Mouse (Mus musculus): ENCODE results near the gene Kiss1r.
A peak's percentile ranks its signal among the peaks of the same experiment; 100 is the strongest.
"Not testable (repeated sequence)": the region's sequence is repeated elsewhere in the genome, so short reads cannot be mapped to it uniquely, and the experiment has no call there.

Gene Kiss1r

DNA sequence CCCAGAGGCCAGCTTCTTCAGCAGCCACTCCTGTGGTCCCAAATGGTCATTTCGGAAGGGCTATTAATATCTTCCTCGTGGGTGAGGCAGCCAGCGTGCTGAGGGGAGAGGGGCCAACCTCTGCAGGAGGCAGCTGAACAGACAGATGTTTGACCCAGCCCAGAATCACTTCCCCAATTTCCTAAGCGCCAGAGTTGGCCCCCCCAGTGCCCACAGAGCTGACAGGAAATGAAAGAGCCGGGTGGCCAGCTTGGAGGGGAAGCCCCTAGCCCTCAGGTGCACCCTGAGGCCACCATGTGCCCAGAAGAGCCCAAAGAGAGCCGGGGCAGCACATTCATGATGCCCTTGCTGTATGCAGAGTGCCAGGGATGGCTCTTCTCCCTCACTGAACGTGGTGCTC is 24.0 kb downstream of the Kiss1r start:
- peak in 1 of 2 experiments; percentile 86 for DNase-seq (ENCODE audit: low spot score in 2 of 2)

DNA sequence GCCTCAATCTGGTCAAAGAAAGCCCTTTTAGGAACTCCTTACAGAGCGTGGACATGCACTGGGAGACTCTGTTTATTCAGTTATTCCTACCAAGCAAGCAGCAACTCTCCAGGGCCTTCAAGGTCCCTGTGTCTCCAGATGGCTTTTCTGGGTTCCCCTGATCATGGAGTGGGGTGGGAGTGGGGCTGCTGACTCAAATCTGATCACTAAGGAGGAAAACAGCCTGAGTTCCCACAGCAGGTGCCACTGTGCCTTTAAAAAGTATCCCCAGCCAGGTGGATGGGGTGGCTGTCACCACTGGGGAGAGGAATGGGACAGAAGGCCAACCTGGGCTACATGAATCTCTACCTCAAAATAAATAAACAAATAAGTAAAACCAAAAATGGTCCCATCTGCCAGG is 26.2 kb downstream of the Kiss1r start:
- no peak for DNase-seq (ENCODE audit: low spot score in 2 of 2)

DNA sequence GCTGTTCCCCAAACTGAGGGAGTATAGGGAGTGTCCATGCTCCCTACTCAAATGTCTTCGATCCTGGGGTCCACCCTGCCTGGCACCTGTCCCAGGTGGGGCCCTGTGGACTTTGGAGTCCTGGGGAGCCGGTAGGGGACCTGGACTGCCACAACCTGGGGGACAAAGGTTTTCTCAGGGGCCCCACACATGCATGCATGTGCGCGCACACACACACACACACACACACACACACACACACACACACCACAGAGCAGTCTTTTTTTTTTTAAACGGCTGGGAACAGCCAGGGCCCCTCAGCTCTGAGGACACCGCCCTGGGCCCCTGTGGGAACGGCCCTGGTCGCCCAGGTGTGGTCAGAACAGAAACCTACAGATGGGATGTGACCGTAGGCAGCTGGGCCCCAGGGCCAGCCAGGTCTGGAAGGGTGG is 26.7 kb downstream of the Kiss1r start:
- no peak for DNase-seq (ENCODE audit: low spot score in 2 of 2)

DNA sequence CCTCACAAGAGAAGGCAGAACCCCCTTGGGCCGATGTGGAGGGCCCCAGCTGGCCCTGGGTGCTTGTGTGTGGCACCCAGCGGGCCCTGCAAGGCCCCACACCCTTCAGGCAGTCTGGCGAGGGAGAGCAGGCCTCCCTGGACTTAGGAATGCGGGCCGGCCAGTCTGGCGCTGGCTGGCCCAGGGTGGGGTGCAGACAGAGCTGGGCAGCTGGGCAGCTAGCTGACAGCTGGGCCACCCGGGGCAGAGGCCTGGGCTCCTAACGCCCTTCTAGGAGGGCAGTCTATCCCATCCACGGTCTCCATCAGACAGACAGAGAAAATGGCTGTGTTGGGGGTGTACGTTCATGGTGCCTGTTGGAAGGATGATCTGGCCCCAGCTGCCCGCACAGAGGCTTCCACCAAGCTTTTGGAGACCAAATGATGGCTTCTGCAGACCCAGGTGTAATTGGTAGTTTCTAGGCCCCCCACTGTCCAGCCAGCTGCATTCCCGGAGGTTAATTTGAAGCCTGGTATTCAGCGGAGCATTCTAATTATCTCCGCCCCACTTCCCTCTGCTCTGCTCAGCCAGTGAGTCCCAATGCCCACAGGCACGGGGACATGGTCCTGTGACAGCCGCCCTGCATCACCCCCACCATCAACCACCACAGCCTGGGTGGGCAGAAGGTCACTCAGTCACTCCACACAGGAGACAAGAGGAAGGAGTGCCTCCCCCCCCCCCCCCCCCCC is 28.9 kb downstream of the Kiss1r start:
- no peak for DNase-seq (ENCODE audit: low spot score in 2 of 2)

DNA sequence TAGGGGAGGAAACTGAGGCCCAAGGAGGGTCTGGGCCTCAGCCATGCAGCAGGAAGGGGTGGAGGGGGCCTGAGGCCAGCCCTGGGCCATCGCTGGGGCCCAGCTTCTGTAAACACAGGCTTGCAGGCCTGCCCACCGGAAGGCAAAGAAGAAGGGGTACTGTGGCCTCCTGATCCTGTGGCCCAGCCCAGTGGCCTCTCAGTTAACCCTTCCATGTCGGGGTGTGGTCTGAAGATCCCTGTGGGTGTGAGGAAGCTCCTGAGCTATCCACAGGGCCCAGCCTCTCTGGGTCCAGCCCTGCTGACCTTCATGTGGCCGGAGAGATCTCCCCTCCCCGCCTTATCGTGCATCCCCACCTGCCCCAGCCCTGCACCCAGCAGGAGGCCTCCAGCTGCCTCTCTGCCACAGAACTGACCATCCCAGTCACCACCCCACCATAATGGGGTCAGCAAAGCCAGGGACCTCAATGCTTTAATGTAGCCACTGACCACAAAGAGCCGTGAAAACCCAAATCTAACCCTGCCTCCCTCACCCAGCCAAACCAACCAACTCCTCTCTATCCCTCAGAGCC is 30.1 kb downstream of the Kiss1r start:
- no peak for DNase-seq (ENCODE audit: low spot score in 2 of 2)

DNA sequence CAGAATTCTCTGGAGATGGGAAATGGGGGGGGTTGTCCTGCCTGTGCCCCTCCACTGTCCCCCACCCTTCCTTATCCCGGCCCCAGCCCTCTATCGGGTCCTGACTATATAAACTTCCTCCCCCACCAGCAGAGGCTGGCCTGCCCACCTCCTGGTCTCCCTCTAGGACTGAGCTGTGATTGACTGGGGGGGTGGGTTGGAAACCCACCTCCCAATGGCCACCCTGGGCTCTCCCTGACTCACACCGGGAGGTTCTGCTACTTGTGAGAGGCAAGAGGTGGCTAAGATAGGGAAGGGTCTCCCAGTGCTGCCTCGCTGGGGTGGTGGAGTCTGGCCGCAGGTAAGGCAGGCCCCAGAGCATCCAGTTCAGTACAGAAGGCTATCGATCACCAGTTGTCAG is 30.7 kb downstream of the Kiss1r start:
- no peak for DNase-seq (ENCODE audit: low spot score in 2 of 2)

DNA sequence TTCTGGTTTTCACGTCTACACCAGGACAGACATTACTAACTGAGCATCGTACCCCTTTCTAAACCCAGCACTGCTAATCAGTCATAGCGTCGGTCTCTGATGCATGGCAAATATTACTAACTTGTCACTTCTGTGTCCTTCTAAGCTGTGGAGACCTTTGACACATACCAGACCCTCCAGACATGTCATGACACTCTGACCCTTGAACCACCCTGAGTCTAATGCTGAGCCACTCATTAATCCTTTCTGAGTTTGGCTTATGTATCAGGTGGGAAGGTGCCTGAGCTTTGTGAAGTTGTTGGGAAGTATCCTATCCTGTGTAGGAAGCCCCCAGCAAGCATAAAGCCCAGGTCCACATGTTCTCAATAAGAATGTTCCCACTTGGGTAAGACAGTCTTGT is 33.1 kb downstream of the Kiss1r start:
- DNase-seq (ENCODE audit: low spot score in 2 of 2), result no peak

DNA sequence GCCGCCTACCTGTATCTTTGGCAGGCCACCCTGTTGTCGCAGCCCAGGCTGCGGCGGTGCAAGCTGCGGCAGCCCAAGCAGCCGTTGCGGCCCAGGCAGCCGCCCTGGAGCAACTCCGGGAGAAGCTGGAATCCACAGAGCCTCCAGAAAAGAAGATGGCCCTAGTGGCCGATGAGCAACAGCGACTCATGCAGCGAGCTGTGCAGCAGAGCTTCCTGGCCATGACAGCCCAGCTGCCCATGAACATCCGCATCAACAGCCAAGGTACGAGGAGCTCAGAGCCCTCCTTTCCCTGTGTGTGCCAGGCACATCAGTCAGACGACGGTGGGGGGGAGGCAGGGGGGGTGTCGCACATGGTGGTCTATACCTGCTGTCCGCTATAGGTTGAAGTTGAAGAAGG is 33.9 kb downstream of the Kiss1r start:
- DNase-seq (ENCODE audit: low spot score in 2 of 2), result no peak

DNA sequence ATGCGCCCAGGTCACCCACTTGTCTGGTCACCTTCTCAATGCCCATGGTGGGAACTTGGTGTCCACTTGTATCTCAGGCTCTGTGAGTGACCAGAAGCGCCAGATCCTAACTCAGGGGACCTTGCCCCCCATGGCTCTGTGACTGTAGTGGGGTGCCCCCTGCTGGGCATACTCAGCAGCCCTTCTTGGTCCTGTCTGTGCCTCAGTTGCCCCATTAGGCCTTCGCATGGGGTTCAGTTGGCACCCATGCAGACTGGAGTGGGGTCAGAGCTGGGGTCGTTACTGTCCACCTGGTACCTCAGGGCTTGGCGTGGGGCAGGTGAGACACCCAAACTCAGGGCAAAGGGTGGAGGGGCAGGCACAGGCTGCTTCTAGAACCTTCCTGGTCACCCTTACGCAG is 37.2 kb downstream of the Kiss1r start:
- peak in 1 of 2 experiments; percentile 49 for DNase-seq (ENCODE audit: low spot score in 2 of 2)

DNA sequence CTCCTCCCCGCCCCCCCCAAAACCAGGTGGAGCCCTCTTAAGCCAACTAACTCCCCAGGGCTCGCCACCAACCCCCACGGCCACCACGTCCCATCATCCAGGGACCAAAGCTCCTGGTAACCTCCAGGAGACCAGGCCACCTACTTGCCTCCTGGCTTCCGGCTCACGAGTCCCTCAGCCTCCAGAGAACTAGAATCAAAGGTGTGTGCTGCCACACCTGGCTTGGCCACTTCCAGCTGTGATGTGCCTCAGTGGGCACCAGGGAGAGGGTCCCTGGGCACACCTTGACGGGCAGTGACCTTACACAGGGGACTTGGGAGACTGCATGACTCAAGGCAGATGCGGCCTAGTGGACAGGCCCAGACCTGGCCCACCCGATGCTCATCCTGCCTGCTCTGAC is 38.9 kb downstream of the Kiss1r start:
- no peak for DNase-seq (ENCODE audit: low spot score in 2 of 2)

DNA sequence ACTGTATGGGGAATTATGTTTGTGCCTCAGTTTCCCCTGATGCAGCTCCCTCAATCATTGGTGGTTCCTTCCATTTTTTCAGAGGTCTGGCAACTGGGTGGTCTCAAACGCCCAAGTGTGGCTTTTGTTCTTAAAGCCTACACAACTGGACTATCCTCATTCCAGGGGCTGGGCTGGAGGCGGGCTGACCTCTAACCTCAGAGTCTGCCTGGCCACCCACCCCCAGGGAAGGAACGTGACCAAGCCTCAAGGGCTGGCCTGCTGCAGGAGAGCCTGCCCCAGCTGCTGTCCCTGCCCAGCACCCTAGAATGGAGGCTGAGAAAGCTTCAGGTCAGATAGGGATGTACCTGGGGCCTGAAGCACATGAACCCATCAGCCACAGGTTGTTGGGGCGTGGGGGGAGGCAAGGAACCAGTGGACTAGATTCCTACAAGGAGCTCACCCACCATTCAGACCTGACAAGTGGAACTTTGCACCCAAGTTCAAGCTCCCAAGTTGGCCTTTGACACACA is 39.9 kb downstream of the Kiss1r start:
- no peak for DNase-seq (ENCODE audit: low spot score in 2 of 2)

DNA sequence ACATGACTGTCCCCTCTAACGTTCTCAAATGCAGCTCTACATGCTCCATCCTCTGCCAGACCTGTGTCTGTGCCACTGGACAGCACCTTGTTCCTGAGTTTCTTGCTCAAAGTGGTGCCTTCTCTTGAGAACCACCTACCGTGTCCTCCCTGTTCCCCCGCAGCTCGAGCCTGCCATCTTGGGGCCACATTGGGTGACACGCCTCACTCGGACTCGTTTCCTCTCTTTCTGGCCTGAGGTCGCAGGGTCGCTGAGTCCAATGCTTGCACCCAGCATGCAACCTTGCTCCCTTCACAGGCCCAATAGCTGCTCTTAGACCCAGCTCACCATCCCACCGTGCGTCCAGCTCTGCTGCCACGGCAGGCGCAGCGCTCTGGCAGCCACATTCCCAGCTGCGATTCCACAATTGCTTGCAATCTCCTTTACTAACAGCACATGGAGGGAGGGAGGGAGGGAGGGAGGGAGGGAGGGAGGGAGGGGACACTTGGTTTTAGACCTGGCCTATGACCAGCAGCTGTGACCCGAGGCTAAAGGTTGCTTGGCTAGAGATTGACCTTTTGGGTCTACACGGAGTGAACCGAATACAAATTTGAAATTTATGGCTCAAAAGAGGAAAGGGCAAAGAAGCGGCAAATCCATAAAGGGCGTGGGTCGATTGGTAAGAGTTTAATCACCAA is 41.5 kb downstream of the Kiss1r start:
- peak; percentile 79 to 86 for DNase-seq (ENCODE audit: low spot score in 2 of 2)

DNA sequence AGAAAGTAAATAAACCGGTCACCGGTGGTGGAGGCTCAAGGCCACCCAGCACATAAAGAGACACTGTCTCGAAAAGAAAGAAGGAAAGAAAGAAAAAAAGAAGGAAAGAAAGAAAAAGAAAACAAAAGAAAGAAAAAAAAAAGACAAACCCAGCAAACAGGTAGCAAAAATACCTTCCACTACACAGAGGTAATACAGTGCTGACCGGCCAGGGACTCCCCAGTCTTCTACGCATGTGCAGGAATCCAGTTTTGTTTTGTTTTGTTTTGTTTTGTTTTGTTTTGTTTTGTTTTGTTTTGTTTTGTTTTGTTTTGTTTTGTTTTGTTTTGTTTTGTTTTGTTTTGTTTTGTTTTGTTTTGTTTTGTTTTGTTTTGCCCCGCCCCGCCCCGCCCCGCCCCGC is 42.6 kb downstream of the Kiss1r start:
- not testable (repeated sequence) for DNase-seq (ENCODE audit: low spot score in 2 of 2)

DNA sequence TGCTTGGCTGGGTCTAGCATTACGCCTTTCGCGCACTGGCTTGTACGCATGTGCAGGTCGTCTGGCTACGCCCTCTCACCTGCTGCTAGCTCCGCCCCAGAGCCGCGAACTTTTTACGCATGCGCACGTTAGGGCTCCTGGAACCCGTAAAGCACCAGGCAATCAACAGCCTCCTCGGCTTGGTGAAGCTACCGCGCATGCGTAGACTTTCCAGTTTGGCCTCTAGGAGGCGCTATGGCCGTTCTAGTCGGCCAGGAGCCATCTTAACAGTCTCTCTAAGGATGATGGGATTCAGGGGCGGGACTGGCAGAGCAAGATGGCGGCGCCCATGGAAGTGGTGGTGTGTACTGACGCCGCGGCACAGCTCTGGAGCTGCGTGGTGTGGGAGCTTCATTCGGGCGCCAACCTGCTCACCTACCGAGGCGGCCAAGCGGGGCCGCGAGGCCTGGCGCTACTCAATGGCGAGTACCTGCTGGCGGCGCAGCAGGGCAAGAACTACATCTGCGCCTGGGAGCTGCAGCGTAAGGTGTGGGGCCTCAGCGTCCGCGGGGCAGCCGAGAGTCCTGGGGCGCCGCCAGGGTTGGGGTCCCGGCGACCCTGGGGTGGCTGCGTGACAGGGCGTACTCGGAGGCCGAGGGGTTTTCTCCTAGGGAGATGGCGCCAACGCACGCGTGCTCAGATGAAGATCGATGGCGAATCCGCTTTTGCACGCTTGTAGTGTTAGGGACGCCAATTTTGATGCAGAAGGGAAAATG is 43.3 kb downstream of the Kiss1r start, which contains the start of gene Wdr18:
Gene Wdr18 (plus strand): TSS at position 306 of the 755 bp plus-strand sequence.
- peak; percentile 100 for DNase-seq (ENCODE audit: low spot score in 2 of 2)

DNA sequence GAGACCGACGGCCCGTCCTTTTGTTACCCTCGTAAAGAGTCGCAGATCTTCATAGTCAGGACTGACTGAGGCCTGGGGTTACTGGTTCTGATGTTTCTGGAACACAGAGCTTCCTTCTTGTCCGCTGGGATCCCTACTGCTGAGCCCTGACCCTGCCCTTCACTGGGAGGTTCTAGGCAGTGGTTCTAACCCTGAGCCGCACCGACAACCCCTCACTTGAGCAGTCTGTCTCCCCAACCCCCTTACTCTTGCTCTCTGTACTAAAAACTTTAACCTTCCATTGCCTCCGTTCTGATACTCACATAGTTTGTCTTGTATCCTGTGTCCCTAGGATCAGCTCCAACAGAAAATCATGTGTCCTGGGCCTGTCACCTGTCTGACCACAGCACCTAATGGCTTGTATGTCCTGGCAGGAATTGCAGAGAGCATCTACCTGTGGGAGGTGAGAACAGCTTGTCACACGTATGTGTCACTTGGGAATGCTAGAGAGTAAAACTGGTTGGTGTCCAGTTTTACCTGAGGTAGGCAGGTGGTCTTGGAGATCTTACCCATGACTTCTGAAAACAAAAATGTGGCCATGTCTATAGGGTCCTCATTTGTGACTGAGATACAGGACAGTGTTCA is 44.0 kb downstream of the Kiss1r start:
- no peak for DNase-seq (ENCODE audit: low spot score in 2 of 2)

DNA sequence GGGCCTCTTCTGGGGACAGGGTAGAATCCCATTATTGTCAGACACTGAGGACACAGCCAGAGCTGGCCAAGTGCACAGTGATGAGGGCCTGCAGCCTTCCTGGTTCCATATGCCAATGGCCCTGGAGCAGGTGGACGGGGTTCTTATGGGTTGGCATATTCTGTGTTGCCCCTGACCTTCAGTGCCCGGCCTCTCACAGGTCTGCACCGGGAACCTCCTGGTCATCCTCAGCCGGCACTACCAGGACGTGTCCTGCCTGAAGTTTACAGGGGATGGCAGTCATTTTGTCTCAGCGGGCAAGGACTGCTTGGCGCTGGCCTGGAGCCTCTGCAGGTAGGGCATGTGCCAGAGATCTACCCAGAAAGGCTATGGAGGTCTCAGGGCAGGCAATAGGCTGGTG is 48.0 kb downstream of the Kiss1r start:
- no peak for DNase-seq (ENCODE audit: low spot score in 2 of 2)

DNA sequence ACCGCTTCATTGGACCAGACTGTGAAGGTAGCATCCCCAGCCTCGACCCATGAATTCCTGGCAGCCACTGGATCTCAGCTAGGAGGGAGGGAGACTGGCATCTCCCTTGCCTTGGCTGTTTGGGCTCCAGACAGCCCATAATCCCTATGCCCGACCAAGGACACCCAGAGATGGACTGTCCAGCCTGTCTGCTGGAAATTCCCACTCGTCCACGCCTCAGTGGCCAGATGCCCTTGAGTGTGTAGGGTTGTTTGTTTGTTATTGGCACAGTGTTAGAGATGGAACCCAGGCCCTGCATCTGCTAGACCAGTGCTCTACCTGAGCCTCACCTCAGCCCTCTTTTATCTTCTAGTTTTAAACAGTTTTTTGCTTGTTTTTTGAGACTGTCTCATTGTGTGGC is 48.6 kb downstream of the Kiss1r start:
- no peak for DNase-seq (ENCODE audit: low spot score in 2 of 2)

DNA sequence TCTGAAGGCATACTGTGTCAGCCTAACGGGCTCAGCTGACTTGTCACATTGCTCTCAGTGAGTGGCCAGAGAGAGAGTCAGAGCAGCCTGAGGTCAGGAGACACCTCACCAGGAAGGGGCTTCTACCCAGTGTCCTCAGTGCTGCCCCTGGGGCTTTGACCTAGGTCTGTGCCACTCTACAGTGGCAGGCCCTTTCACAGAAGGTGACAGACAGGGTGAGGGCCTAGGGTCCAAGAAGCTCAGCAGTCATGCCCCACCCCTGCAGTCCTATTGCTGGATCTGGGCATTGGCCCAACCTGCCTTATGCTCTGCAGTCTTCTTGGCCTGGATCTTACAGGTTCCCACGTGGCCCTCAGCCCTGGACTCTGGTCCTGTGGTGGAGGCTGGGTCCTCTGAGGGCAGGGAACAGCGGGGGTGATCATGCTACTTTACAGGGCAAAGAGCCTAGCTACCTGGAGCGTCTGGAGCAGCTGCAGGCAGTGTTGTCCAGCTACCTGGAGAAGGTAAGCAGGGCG is 50.2 kb downstream of the Kiss1r start:
- DNase-seq (ENCODE audit: low spot score in 2 of 2), result no peak

DNA sequence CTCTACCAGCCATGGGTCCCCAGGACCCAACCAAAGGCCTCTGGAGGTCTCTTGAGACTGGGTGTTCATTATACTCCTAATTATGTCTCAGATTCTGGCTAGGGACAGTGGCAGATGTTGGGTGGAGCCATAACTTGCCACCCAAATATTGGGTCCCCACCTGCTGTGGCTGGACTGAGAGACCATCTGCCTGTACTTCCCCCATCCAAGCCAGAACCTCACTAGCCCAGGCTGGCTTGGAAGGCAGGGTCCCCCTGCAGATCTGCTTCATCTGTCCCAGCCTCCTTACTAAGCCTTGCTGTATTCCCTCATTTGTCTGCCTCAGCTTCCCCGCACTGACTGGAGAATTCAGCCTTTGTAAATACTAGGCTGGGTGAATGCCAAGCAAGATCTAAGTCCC is 51.4 kb downstream of the Kiss1r start:
- DNase-seq (ENCODE audit: low spot score in 2 of 2), result no peak

DNA sequence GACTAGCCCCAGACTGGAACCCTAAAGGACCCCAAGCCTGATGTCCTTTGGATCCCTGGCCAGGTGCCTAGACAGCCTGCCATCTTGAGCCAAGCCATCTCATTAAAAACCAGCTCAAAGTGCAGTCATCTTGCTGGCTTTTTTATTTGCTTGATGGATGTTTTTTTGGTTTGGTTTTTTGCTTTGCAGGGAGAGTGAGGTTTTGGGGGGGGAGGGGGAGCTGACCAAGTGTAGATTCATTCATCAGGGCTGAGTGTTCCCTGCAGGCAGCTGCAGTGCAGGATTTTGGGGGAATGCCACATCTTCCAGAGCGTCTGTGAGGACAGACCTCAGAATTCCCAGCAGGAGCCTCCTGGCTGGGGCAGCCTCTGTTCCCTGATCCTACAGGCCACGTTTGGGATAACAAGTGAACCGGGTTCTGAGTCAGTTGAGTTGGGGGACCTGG is 52.4 kb downstream of the Kiss1r start:
- DNase-seq (ENCODE audit: low spot score in 2 of 2), result no peak

DNA sequence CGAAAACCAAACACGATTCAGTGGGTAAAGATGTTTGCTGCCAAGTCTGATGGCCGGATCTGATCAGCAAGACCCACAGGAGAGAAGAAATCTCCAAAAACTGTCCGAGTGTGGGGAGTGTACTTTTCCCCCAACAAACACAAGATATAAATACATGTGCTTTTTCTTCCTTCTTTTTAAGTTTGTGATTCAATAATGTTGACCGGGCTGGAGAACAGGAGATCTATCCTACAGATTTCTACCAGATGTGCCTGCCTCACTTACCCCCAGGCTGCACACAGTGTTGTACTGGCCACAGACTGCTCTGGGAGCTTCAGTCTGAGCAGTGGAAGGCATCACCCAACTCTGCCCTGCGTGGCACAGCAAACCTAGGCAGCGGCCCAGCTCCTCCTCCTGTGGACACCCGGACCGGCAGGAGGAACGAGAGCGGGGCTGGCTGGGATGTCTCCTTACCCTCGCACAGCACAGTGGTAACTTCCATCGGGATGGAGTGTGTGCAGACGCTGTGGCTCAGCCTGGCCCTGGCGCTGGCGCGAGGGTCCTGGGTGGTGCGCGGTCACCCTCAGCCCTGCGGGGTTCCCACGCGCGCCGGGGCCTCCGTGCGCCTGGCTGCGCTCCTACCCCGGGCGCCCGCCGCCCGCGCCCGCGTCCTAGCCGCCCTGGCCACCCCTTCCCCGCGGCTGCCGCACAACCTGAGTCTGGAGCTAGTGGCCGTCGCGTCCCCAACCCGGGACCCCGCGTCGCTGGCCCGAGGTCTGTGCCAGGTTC is 53.8 kb downstream of the Kiss1r start, which contains the start of gene Grin3b:
Gene Grin3b (plus strand): TSS at position 301 of the 768 bp plus-strand sequence.
- no peak for DNase-seq (ENCODE audit: low spot score in 2 of 2)
